Mouse (Mus musculus): Measurements from ENCODE around the gene Phkg1. TPM values are rescaled to one million over a fixed set of nuclear protein-coding genes. Genes with fewer than 3 reads are reported as not detected.

Phkg1 gene
- polyA plus RNA-seq, 1 experiment from 2014 or later: 1.00 TPM

DNA sequence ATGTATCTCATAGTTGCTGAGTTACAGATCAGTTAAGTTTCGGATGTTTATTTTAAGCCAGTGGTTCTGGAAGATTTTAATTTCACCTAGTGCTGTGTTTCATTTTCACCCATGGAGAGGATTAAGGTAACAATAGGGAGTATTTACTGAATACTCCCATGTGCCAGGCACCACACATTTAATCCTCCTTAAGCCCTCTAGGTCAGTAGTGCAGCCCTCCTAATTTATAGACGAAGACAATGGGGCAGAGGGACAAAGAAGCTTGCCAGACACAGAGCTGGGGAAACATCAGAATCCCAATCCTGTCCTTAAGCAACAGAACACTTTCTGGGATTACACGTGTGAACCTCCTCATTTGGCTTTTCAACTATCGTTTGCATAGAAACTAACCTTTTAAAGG lies 38.6 kb upstream of the Phkg1 start:
- H3K9me3 ChIP-seq (ENCODE audit: control insufficient read depth, low read length): no peaks in the 10 kb centered on the region
- no peak for ATAC-seq (ENCODE audit: insufficient number of reproducible peaks, insufficient read depth, low FRiP score, low read depth)
- WGBS: 53% methylated on average over 4 of the region's 4 CpGs
- H3K27me3 ChIP-seq (ENCODE audit: control insufficient read depth, insufficient read depth, low read length): no peaks in the 10 kb centered on the region
- no peak overlapping the region for H3K27ac ChIP-seq (replicated peaks in 1 of 2; ENCODE audit: control insufficient read depth in 1 of 2, insufficient read depth in 1 of 2, low read depth in 2 of 2, low read length in 2 of 2)
- no peak overlapping the region for H3K4me2 ChIP-seq (ENCODE audit: low read length)
- no peak overlapping the region for H3K9ac ChIP-seq (ENCODE audit: low read length)
- no peaks in the 10 kb centered on the region for H3K36me3 ChIP-seq (ENCODE audit: control insufficient read depth, insufficient read depth, low read length)
- H3K4me3 ChIP-seq (ENCODE audit: control insufficient read depth in 1 of 2, insufficient read depth in 1 of 2, low read depth in 1 of 2, low read length in 2 of 2): no peak overlapping the region
- H3K4me1 ChIP-seq (ENCODE audit: control insufficient read depth in 2 of 2, insufficient read depth in 2 of 2, low read length in 2 of 2): no peaks in the 10 kb centered on the region

DNA sequence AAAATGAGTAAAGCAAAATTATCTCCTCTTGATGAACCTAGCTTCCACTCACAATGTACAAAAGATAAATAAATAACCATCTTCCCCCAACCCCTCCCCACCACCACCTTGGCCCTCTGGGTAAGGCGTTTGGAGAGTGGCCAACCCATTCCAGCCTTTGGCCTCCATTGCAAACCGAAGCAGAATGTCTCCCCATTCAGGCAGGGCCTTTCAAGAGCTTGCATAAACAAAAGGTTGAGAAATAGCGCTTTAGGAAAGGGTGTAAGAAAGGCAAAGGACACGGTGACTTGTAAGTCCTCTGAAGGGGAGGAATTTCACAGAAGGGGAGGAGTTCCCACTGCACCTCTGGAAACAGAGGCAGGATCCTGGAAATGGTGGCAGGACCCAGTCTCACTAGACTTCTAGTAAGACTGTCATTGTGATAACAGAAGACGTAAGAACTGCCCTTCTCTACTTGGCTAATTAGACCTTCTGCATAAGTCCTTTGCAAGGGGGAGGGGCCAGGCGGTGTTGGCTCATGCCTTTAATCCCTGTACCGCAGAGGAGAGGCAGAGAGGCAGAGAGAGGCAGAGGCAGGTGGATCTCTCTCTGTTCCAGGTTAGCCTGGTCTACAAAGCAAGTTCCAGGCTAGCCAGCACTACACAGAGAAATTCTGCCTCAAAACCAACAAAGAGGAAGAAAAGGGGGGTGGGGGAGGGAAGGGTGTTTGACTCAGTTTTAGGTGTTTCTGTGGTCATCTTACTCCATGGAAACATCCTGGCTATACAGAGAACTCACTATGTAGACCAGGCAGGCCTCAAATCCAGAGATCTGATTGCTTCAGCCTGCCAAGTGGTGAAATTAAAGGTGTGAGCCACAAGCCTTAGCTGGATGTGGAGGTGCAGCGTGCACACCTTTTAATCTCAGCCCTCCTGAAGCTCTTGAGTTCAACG lies 31.8 kb upstream of the Phkg1 start:
- WGBS: 47% methylated on average over 9 of the region's 9 CpGs
- H3K4me1 ChIP-seq (ENCODE audit: control insufficient read depth in 2 of 2, insufficient read depth in 2 of 2, low read length in 2 of 2): no peaks in the 10 kb centered on the region
- ATAC-seq (ENCODE audit: insufficient number of reproducible peaks, insufficient read depth, low FRiP score, low read depth): no peak
- H3K9me3 ChIP-seq (ENCODE audit: control insufficient read depth, low read length): no peaks in the 10 kb centered on the region
- no peak overlapping the region for H3K27ac ChIP-seq (replicated peaks in 1 of 2; ENCODE audit: control insufficient read depth in 1 of 2, insufficient read depth in 1 of 2, low read depth in 2 of 2, low read length in 2 of 2)
- no peak overlapping the region for H3K4me2 ChIP-seq (ENCODE audit: low read length)
- no peaks in the 10 kb centered on the region for H3K27me3 ChIP-seq (ENCODE audit: control insufficient read depth, insufficient read depth, low read length)
- no peaks in the 10 kb centered on the region for H3K36me3 ChIP-seq (ENCODE audit: control insufficient read depth, insufficient read depth, low read length)
- no peak overlapping the region for H3K4me3 ChIP-seq (ENCODE audit: control insufficient read depth in 1 of 2, insufficient read depth in 1 of 2, low read depth in 1 of 2, low read length in 2 of 2)
- no peak overlapping the region for H3K9ac ChIP-seq (ENCODE audit: low read length)

DNA sequence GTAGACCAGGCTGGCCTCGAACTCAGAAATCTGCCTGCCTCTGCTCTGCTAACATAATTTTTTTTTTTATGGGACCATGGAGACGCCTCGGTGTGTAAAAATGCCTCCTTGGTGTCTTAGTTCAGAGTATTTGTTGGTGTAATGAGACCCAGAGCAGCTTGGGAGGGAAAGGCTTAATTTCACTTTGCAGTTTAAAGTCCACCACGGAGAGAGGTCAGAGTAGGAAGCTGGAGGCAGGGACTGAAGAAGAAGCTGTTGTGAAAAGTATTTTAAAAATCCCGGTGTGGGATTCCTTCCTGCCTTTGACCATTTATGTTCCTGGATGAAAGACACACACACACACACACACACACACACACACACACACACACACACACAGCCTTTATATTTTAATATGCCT lies 27.6 kb upstream of the Phkg1 start:
- no peaks in the 10 kb centered on the region for H3K36me3 ChIP-seq (ENCODE audit: control insufficient read depth, insufficient read depth, low read length)

GRCm38 (mm10) chr5:129924820-129925452 lies 26.6 kb upstream of the Phkg1 start:
- Histone ChIP-seq H3K36me3 (ENCODE audit: control insufficient read depth, insufficient read depth, low read length) (no peaks in the 10 kb centered on the region), H3K4me3 (ENCODE audit: control insufficient read depth in 1 of 2, insufficient read depth in 1 of 2, low read depth in 1 of 2, low read length in 2 of 2) (no peak overlapping the region), H3K9me3 (ENCODE audit: control insufficient read depth, low read length) (no peaks in the 10 kb centered on the region), H3K9ac (ENCODE audit: low read length) (no peak overlapping the region), H3K27ac (replicated peaks in 1 of 2; ENCODE audit: control insufficient read depth in 1 of 2, insufficient read depth in 1 of 2, low read depth in 2 of 2, low read length in 2 of 2) (no peak overlapping the region), H3K27me3 (ENCODE audit: control insufficient read depth, insufficient read depth, low read length) (no peaks in the 10 kb centered on the region), H3K4me1 (ENCODE audit: control insufficient read depth in 2 of 2, insufficient read depth in 2 of 2, low read length in 2 of 2) (no peaks in the 10 kb centered on the region), H3K4me2 (ENCODE audit: low read length) (no peak overlapping the region)
- ATAC-seq (ENCODE audit: insufficient number of reproducible peaks, insufficient read depth, low FRiP score, low read depth): no peak
- WGBS: 80% methylated on average over 8 of the region's 8 CpGs

More for the DNA sequence above, 27.6 kb upstream of the Phkg1 start:
- ATAC-seq (ENCODE audit: insufficient number of reproducible peaks, insufficient read depth, low FRiP score, low read depth): no peak
- no peak overlapping the region for H3K27ac ChIP-seq (replicated peaks in 1 of 2; ENCODE audit: control insufficient read depth in 1 of 2, insufficient read depth in 1 of 2, low read depth in 2 of 2, low read length in 2 of 2)
- no peak overlapping the region for H3K4me3 ChIP-seq (ENCODE audit: control insufficient read depth in 1 of 2, insufficient read depth in 1 of 2, low read depth in 1 of 2, low read length in 2 of 2)
- H3K9ac ChIP-seq (ENCODE audit: low read length): no peak overlapping the region
- 69% methylated on average over 5 of the region's 5 CpGs for WGBS
- no peaks in the 10 kb centered on the region for H3K9me3 ChIP-seq (ENCODE audit: control insufficient read depth, low read length)
- no peaks in the 10 kb centered on the region for H3K27me3 ChIP-seq (ENCODE audit: control insufficient read depth, insufficient read depth, low read length)
- H3K4me1 ChIP-seq (ENCODE audit: control insufficient read depth in 2 of 2, insufficient read depth in 2 of 2, low read length in 2 of 2): no peaks in the 10 kb centered on the region
- no peak overlapping the region for H3K4me2 ChIP-seq (ENCODE audit: low read length)

DNA sequence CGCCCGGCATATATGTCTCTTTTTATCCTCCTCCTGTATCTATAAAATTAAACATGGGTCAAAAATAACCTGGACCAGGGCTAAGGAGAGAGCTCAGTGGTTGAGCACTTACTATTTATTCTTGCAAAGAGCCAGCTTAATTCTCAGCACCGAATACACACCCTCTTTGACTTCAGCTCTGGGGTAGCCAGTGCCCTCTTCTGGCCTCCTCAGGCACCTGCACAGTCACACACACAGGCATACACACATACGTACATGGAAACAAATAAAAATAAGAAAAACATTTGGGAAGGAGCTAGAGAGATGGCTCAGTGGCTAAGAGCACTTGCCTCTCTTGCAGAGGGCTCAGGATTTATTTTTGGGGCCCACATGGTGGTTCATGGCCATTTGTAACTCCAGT lies 23.6 kb upstream of the Phkg1 start:
- Histone ChIP-seq H3K9me3 (ENCODE audit: control insufficient read depth, low read length) (no peaks in the 10 kb centered on the region), H3K4me2 (ENCODE audit: low read length) (no peak overlapping the region), H3K4me1 (ENCODE audit: control insufficient read depth in 2 of 2, insufficient read depth in 2 of 2, low read length in 2 of 2) (no peaks in the 10 kb centered on the region), H3K4me3 (ENCODE audit: control insufficient read depth in 1 of 2, insufficient read depth in 1 of 2, low read depth in 1 of 2, low read length in 2 of 2) (no peak overlapping the region), H3K27ac (replicated peaks in 1 of 2; ENCODE audit: control insufficient read depth in 1 of 2, insufficient read depth in 1 of 2, low read depth in 2 of 2, low read length in 2 of 2) (no peak overlapping the region), H3K36me3 (ENCODE audit: control insufficient read depth, insufficient read depth, low read length) (no peaks in the 10 kb centered on the region), H3K9ac (ENCODE audit: low read length) (no peak overlapping the region), H3K27me3 (ENCODE audit: control insufficient read depth, insufficient read depth, low read length) (no peaks in the 10 kb centered on the region)
- 92% methylated on average over 4 of the region's 4 CpGs for WGBS
- no peak for ATAC-seq (ENCODE audit: insufficient number of reproducible peaks, insufficient read depth, low FRiP score, low read depth)

DNA sequence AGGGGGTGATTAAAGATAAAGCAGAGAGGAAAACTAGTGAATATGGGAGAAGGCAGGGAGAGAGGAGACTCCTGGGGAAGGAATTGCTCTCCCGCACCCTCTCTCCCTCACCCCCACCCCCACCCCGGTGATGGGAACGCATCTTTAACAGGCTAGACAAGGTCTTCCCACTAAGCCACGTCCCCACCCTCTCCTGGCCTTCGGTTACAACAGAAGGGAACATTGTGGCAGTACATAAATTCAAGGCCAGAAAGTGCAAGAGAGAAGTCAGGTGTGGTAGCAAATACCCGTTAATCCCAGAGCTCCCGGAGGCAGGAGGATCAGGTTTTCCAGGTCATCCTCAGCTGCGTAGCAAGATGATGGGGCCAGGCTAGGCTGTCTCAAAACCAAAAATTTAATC lies 21.0 kb upstream of the Phkg1 start:
- Histone ChIP-seq H3K27me3 (ENCODE audit: control insufficient read depth, insufficient read depth, low read length) (no peaks in the 10 kb centered on the region), H3K9me3 (ENCODE audit: control insufficient read depth, low read length) (no peaks in the 10 kb centered on the region), H3K4me1 (ENCODE audit: control insufficient read depth in 2 of 2, insufficient read depth in 2 of 2, low read length in 2 of 2) (no peaks in the 10 kb centered on the region), H3K27ac (replicated peaks in 1 of 2; ENCODE audit: control insufficient read depth in 1 of 2, insufficient read depth in 1 of 2, low read depth in 2 of 2, low read length in 2 of 2) (no peak overlapping the region), H3K36me3 (ENCODE audit: control insufficient read depth, insufficient read depth, low read length) (no peaks in the 10 kb centered on the region), H3K9ac (ENCODE audit: low read length) (no peak overlapping the region), H3K4me3 (ENCODE audit: control insufficient read depth in 1 of 2, insufficient read depth in 1 of 2, low read depth in 1 of 2, low read length in 2 of 2) (no peak overlapping the region), H3K4me2 (ENCODE audit: low read length) (no peak overlapping the region)
- WGBS: 67% methylated on average over 8 of the region's 8 CpGs
- no peak for ATAC-seq (ENCODE audit: insufficient number of reproducible peaks, insufficient read depth, low FRiP score, low read depth)

DNA sequence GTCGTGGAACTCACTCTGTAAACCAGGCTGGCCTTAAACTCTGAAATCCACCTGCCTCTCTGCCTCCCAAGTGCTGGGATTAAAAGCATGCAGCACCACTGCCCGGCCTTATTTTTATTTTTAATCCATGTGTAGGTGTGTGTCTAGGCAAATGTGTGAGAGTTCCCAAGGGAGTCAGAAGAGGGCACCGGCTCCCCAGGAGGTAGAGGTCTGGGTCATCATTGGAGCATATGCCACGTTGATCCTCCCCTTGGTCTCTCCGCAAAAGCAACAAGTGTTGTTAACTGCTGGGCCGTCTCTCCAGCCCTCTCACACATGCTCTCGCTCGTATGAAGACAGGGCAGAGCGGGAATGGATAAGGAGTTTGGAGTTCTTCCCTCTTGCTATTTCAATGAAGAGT lies 20.4 kb upstream of the Phkg1 start:
- no peaks in the 10 kb centered on the region for H3K9me3 ChIP-seq (ENCODE audit: control insufficient read depth, low read length)
- H3K36me3 ChIP-seq (ENCODE audit: control insufficient read depth, insufficient read depth, low read length): no peaks in the 10 kb centered on the region
- no peaks in the 10 kb centered on the region for H3K4me1 ChIP-seq (ENCODE audit: control insufficient read depth in 2 of 2, insufficient read depth in 2 of 2, low read length in 2 of 2)
- no peak overlapping the region for H3K4me3 ChIP-seq (ENCODE audit: control insufficient read depth in 1 of 2, insufficient read depth in 1 of 2, low read depth in 1 of 2, low read length in 2 of 2)
- H3K9ac ChIP-seq (ENCODE audit: low read length): no peak overlapping the region
- no peaks in the 10 kb centered on the region for H3K27me3 ChIP-seq (ENCODE audit: control insufficient read depth, insufficient read depth, low read length)
- no peak overlapping the region for H3K27ac ChIP-seq (replicated peaks in 1 of 2; ENCODE audit: control insufficient read depth in 1 of 2, insufficient read depth in 1 of 2, low read depth in 2 of 2, low read length in 2 of 2)
- WGBS: 68% methylated on average over 9 of the region's 9 CpGs
- ATAC-seq (ENCODE audit: insufficient number of reproducible peaks, insufficient read depth, low FRiP score, low read depth): no peak
- no peak overlapping the region for H3K4me2 ChIP-seq (ENCODE audit: low read length)

Measured in heart, embryonic 14.5 days (tissue).